Mouse (Mus musculus) hindbrain, postnatal 0 days (tissue): ENCODE data around the gene Pyroxd1. TPM values are rescaled to one million over a fixed set of nuclear protein-coding genes. Genes with fewer than 3 reads are reported as not detected.
"Not testable (repeated sequence)": the region's sequence is repeated elsewhere in the genome, so short reads cannot be mapped to it uniquely, and the experiment has no call there.

Source experiments
- ATAC-seq: fragments of 200-750 bp; cut with Nextera tagmentation; 2 replicates; pipeline ENCODE4 v1.8.0; 2017; ENCODE audit warnings: mild to moderate bottlenecking, moderate TSS enrichment, moderate library complexity
- DNase-seq: peaks from one replicate; pipeline ENCODE4 v3.0.0-alpha.2; 2015; ENCODE audit warnings: low spot score
- H3K27ac ChIP-seq: fragments of 300-500 bp; sonication (generic); 2 replicates; pipeline ENCODE4 v1.5.1; 2014; ENCODE audit warnings: mild to moderate bottlenecking
- H3K27me3 ChIP-seq: fragments of 300-500 bp; sonication (generic); 2 replicates; pipeline ENCODE4 v1.6.1; 2014; ENCODE audit warnings: low read length, mixed read lengths; ENCODE audit not compliant: insufficient read depth
- H3K36me3 ChIP-seq: fragments of 300-500 bp; sonication (generic); 2 replicates; pipeline ENCODE4 v1.6.1; 2014; ENCODE audit warnings: low read length, mixed read lengths; ENCODE audit not compliant: insufficient read depth
- H3K4me1 ChIP-seq: fragments of 300-500 bp; sonication (generic); 2 replicates; pipeline ENCODE4 v1.6.1; 2014; ENCODE audit warnings: antibody characterized with exemption, low read length, mixed read lengths; ENCODE audit not compliant: insufficient read depth
- H3K4me2 ChIP-seq: fragments of 300-500 bp; sonication (generic); 2 replicates; pipeline ENCODE4 v1.6.1; 2014; ENCODE audit warnings: low read depth, mild to moderate bottlenecking, low read length, moderate library complexity, mixed read lengths
- H3K4me3 ChIP-seq: fragments of 300-500 bp; sonication (generic); 2 replicates; pipeline ENCODE4 v1.5.1; 2014; ENCODE audit warnings: low read length
- H3K9ac ChIP-seq: fragments of 300-500 bp; sonication (generic); replicated peaks from 2 replicates; pipeline ENCODE4 v1.6.1; 2014; ENCODE audit warnings: mild to moderate bottlenecking, low read length, moderate library complexity, mixed read lengths
- H3K9me3 ChIP-seq: fragments of 300-500 bp; sonication (generic); 2 replicates; pipeline ENCODE4 v1.6.1; 2016; ENCODE audit warnings: low read length, mixed read lengths
- CTCF ChIP-seq: IDR thresholded peaks from 2 replicates; pipeline ENCODE4 v1.5.1; 2016; ENCODE audit warnings: antibody characterized with exemption, control low read depth, low read depth
- WGBS: fragments of 180-500 bp; shearing (Covaris S2); extraction: QIAGEN DNeasy Blood & Tissue Kit; methylation state at CpG from one replicate; pipeline ENCODE4 v1.1.7; 2014; 5-methylcytosine and 5-hydroxymethylcytosine counted together
- polyA plus RNA-seq: library from polyadenylated mRNA; unstranded; fragments of >200 nt; fragmentation: Nextera tagmentation; extraction: Ambion mirVana; gene quantifications from 2 replicates; pipeline ENCODE4 v1.2.1, GENCODE M21; 2015
- total RNA-seq: library from RNA; depleted of rRNA; stranded (reverse); fragments of >200 nt; gene quantifications from 2 replicates; pipeline ENCODE4 v1.2.3, GENCODE M21; 2014

The Pyroxd1 gene
- total and polyA plus RNA-seq, 2 experiments from 2014 or later, result 12.0 to 18.5 TPM

- Histone ChIP-seq H3K36me3 (no peaks in the 10 kb centered on the region), H3K4me3 (no peak overlapping the region), H3K27ac (no peak overlapping the region), H3K9ac (no peak overlapping the region), H3K27me3 (no peaks in the 10 kb centered on the region), H3K4me1 (no peaks in the 10 kb centered on the region), H3K4me2 (no peak overlapping the region), H3K9me3 (no peaks in the 10 kb centered on the region)
- no peak for ATAC-seq
- 62% methylated on average over 1 of the region's 1 CpGs for WGBS
- DNase-seq, result no peak
- no peak for TF ChIP-seq CTCF
Observed at GRCm38 (mm10) chr6:142329201-142329600, 16.3 kb upstream of the Pyroxd1 start.

GRCm38 (mm10) chr6:142338961-142339360, 6.5 kb upstream of the Pyroxd1 start:
- H3K4me1 ChIP-seq, result no peaks in the 10 kb centered on the region
- H3K9ac ChIP-seq, result no peak overlapping the region
- H3K36me3 ChIP-seq, result no peaks in the 10 kb centered on the region
- H3K4me3 ChIP-seq, result no peak overlapping the region
- ATAC-seq, result no peak
- no peak overlapping the region for H3K27ac ChIP-seq
- no peak for DNase-seq
- H3K9me3 ChIP-seq, result no peaks in the 10 kb centered on the region
- H3K27me3 ChIP-seq, result no peaks in the 10 kb centered on the region
- 64% methylated on average over 2 of the region's 2 CpGs for WGBS
- no peak for TF ChIP-seq CTCF
- H3K4me2 ChIP-seq, result no peak overlapping the region

- H3K4me2 ChIP-seq, result no peak overlapping the region
Observed at GRCm38 (mm10) chr6:142339576-142339975, 5.9 kb upstream of the Pyroxd1 start.

GRCm38 (mm10) chr6:142343561-142343960, 1.9 kb upstream of the Pyroxd1 start:
- Histone ChIP-seq H3K4me1 (no peaks in the 10 kb centered on the region; the same call in 1 of the 2 replicates), H3K9me3 (no peaks in the 10 kb centered on the region), H3K4me3 (no peak overlapping the region), H3K9ac (no peak overlapping the region), H3K27ac (no peak overlapping the region), H3K36me3 (peaks cover 8% of the 10 kb centered on the region; the same call in 1 of the 2 replicates), H3K4me2 (no peak overlapping the region), H3K27me3 (no peaks in the 10 kb centered on the region)
- ATAC-seq (no peak), DNase-seq (peak; percentile 79)
- peak; percentile 84 for TF ChIP-seq CTCF
- 80% methylated on average over 2 of the region's 2 CpGs for WGBS

More at GRCm38 (mm10) chr6:142339576-142339975, 5.9 kb upstream of the Pyroxd1 start:
- TF ChIP-seq CTCF, result no peak
- ATAC-seq (no peak), DNase-seq (no peak)
- Histone ChIP-seq H3K4me3 (no peak overlapping the region), H3K9me3 (no peaks in the 10 kb centered on the region), H3K36me3 (no peaks in the 10 kb centered on the region), H3K9ac (no peak overlapping the region), H3K4me1 (no peaks in the 10 kb centered on the region), H3K27me3 (no peaks in the 10 kb centered on the region), H3K27ac (no peak overlapping the region)
- 57% methylated on average over 2 of the region's 2 CpGs for WGBS

GRCm38 (mm10) chr6:142346181-142347110, 992 bp downstream of the Pyroxd1 start:
- DNase-seq (no peak), ATAC-seq (no peak)
- Histone ChIP-seq H3K4me1 (no peaks in the 10 kb centered on the region; the same call in 1 of the 2 replicates), H3K27me3 (no peaks in the 10 kb centered on the region), H3K4me2 (peak overlapping the region; percentile 64), H3K27ac (no peak overlapping the region), H3K4me3 (peak overlapping the region; percentile 82), H3K9ac (peak overlapping the region; percentile 62), H3K36me3 (peaks cover 21% of the 10 kb centered on the region; the same call in 1 of the 2 replicates), H3K9me3 (no peaks in the 10 kb centered on the region)
- WGBS, result 56% methylated on average over 12 of the region's 12 CpGs
- no peak for TF ChIP-seq CTCF

- Histone ChIP-seq H3K4me3 (no peak overlapping the region), H3K9me3 (no peaks in the 10 kb centered on the region), H3K27me3 (no peaks in the 10 kb centered on the region), H3K27ac (no peak overlapping the region), H3K9ac (no peak overlapping the region), H3K36me3 (peaks cover 29% of the 10 kb centered on the region; the same call in 1 of the 2 replicates), H3K4me1 (no peaks in the 10 kb centered on the region; the same call in 1 of the 2 replicates), H3K4me2 (no peak overlapping the region)
- DNase-seq (no peak), ATAC-seq (no peak)
- 76% methylated on average over 11 of the region's 11 CpGs for WGBS
- no peak for TF ChIP-seq CTCF
Observed at GRCm38 (mm10) chr6:142347431-142348385, 2.3 kb downstream of the Pyroxd1 start.

GRCm38 (mm10) chr6:142352099-142352498, 6.6 kb downstream of the Pyroxd1 start:
- H3K4me3 ChIP-seq, H3K9ac ChIP-seq, DNase-seq, H3K27ac ChIP-seq, ATAC-seq, H3K9me3 ChIP-seq, H3K27me3 ChIP-seq, H3K4me2 ChIP-seq, H3K4me1 ChIP-seq: not testable (repeated sequence)
- 99% methylated on average over 3 of the region's 3 CpGs for WGBS
- peaks cover 46% of the 10 kb centered on the region for H3K36me3 ChIP-seq
